Mouse (Mus musculus) hindbrain, embryonic 12.5 days (tissue): ENCODE measurements around the gene Pin1. TPM values are rescaled to one million over a fixed set of nuclear protein-coding genes. Genes with fewer than 3 reads are reported as not detected.
"Not testable (repeated sequence)": the region's sequence is repeated elsewhere in the genome, so short reads cannot be mapped to it uniquely, and the experiment has no call there.

Experiments
- ATAC-seq: fragments of 200-750 bp; cut with Nextera tagmentation; 2 replicates; pipeline ENCODE4 v1.8.0; 2017; ENCODE audit warnings: moderate TSS enrichment; ENCODE audit not compliant: low FRiP score
- H3K27ac ChIP-seq: fragments of 300-500 bp; sonication (generic); 2 replicates; pipeline ENCODE4 v1.5.1; 2016; ENCODE audit warnings: mild to moderate bottlenecking
- H3K27me3 ChIP-seq: fragments of 300-500 bp; sonication (generic); 2 replicates; pipeline ENCODE4 v1.6.1; 2016; ENCODE audit warnings: mild to moderate bottlenecking
- H3K36me3 ChIP-seq: fragments of 300-500 bp; sonication (generic); 2 replicates; pipeline ENCODE4 v1.6.1; 2016; ENCODE audit warnings: mild to moderate bottlenecking
- H3K4me1 ChIP-seq: fragments of 300-500 bp; sonication (generic); 2 replicates; pipeline ENCODE4 v1.6.1; 2016
- H3K4me2 ChIP-seq: fragments of 300-500 bp; sonication (generic); replicated peaks from 2 replicates; pipeline ENCODE4 v1.6.1; 2016; ENCODE audit warnings: mild to moderate bottlenecking
- H3K4me3 ChIP-seq: fragments of 300-500 bp; sonication (generic); 2 replicates; pipeline ENCODE4 v1.5.1; 2016; ENCODE audit warnings: mild to moderate bottlenecking
- H3K9ac ChIP-seq: fragments of 300-500 bp; sonication (generic); 2 replicates; pipeline ENCODE4 v1.6.1; 2016; ENCODE audit warnings: mild to moderate bottlenecking, moderate library complexity
- H3K9me3 ChIP-seq: fragments of 300-500 bp; sonication (generic); replicated peaks from 2 replicates; pipeline ENCODE4 v1.6.1; 2016; ENCODE audit warnings: mild to moderate bottlenecking
- WGBS: fragments of 180-500 bp; shearing (Covaris S2); methylation state at CpG from one replicate; pipeline ENCODE4 v1.1.7; 2016; 5-methylcytosine and 5-hydroxymethylcytosine counted together
- polyA plus RNA-seq: library from polyadenylated mRNA; unstranded; fragments of >200 nt; fragmentation: Nextera tagmentation; extraction: Ambion mirVana; gene quantifications from 2 replicates; pipeline ENCODE4 v1.2.1, GENCODE M21; 2016

Gene Pin1
- polyA plus RNA-seq, 1 experiment from 2014 or later, result 49.4 TPM

GRCm38 (mm10) chr9:20689913-20690312, 38.0 kb downstream of the Pin1 start:
- H3K4me3 ChIP-seq, result no peak overlapping the region
- H3K4me1 ChIP-seq, result peaks cover 24% of the 10 kb centered on the region
- H3K4me2 ChIP-seq, result peak overlapping the region; percentile 9; the same call in 1 of the 2 replicates
- ATAC-seq, result peak; percentile 83
- 3% methylated on average over 4 of the region's 4 CpGs for WGBS
- peak overlapping the region; percentile 73 for H3K27ac ChIP-seq
- no peaks in the 10 kb centered on the region for H3K27me3 ChIP-seq
- no peaks in the 10 kb centered on the region for H3K9me3 ChIP-seq
- no peaks in the 10 kb centered on the region for H3K36me3 ChIP-seq
- H3K9ac ChIP-seq, result no peak overlapping the region; the same call in 1 of the 2 replicates

- not testable (repeated sequence) for ATAC-seq, H3K4me3 ChIP-seq, H3K36me3 ChIP-seq, H3K9ac ChIP-seq, H3K4me2 ChIP-seq, H3K27me3 ChIP-seq, H3K9me3 ChIP-seq
- WGBS, result 81% methylated on average over 2 of the region's 2 CpGs
- Histone ChIP-seq H3K4me1 (peaks cover 29% of the 10 kb centered on the region), H3K27ac (peak overlapping the region; percentile 73)
Observed at GRCm38 (mm10) chr9:20690449-20690848, 38.6 kb downstream of the Pin1 start.

GRCm38 (mm10) chr9:20692863-20693262, 41.0 kb downstream of the Pin1 start:
- H3K9ac ChIP-seq, result no peak overlapping the region
- peaks cover 51% of the 10 kb centered on the region for H3K4me1 ChIP-seq
- no peaks in the 10 kb centered on the region for H3K9me3 ChIP-seq
- H3K4me2 ChIP-seq, result no peak overlapping the region
- no peak overlapping the region for H3K27ac ChIP-seq
- H3K36me3 ChIP-seq, result no peaks in the 10 kb centered on the region
- no peak overlapping the region for H3K4me3 ChIP-seq
- no peak for ATAC-seq
- H3K27me3 ChIP-seq, result no peaks in the 10 kb centered on the region
- WGBS, result 92% methylated on average over 3 of the region's 3 CpGs

GRCm38 (mm10) chr9:20694721-20695235, 42.9 kb downstream of the Pin1 start:
- H3K36me3 ChIP-seq, result no peaks in the 10 kb centered on the region
- no peaks in the 10 kb centered on the region for H3K27me3 ChIP-seq
- H3K4me3 ChIP-seq, result peak overlapping the region; percentile 26
- H3K9ac ChIP-seq, result peak overlapping the region; percentile 47
- peak overlapping the region; percentile 62; the same call in 1 of the 2 replicates for H3K27ac ChIP-seq
- 3% methylated on average over 25 of the region's 25 CpGs for WGBS
- H3K4me1 ChIP-seq, result peaks cover 51% of the 10 kb centered on the region
- peak overlapping the region; percentile 55 for H3K4me2 ChIP-seq
- H3K9me3 ChIP-seq, result no peaks in the 10 kb centered on the region
- no peak for ATAC-seq

- 56% methylated on average over 5 of the region's 5 CpGs for WGBS
- no peak overlapping the region for H3K9ac ChIP-seq
- H3K4me2 ChIP-seq, result no peak overlapping the region
- H3K9me3 ChIP-seq, result no peaks in the 10 kb centered on the region
- no peaks in the 10 kb centered on the region for H3K36me3 ChIP-seq
- H3K27me3 ChIP-seq, result no peaks in the 10 kb centered on the region
- no peak overlapping the region for H3K4me3 ChIP-seq
- ATAC-seq, result no peak
- H3K27ac ChIP-seq, result peak overlapping the region; percentile 81
- peaks cover 46% of the 10 kb centered on the region for H3K4me1 ChIP-seq
Observed at GRCm38 (mm10) chr9:20696107-20696712, 44.3 kb downstream of the Pin1 start.

GRCm38 (mm10) chr9:20697466-20697865, 45.6 kb downstream of the Pin1 start:
- ATAC-seq, result peak; percentile 86
- Histone ChIP-seq H3K4me3 (no peak overlapping the region), H3K4me1 (peaks cover 44% of the 10 kb centered on the region), H3K9ac (no peak overlapping the region), H3K36me3 (no peaks in the 10 kb centered on the region), H3K4me2 (no peak overlapping the region), H3K9me3 (no peaks in the 10 kb centered on the region), H3K27ac (peak overlapping the region; percentile 81), H3K27me3 (no peaks in the 10 kb centered on the region)
- WGBS, result 13% methylated on average over 8 of the region's 8 CpGs

- Histone ChIP-seq H3K4me3 (no peak overlapping the region), H3K36me3 (no peaks in the 10 kb centered on the region), H3K4me2 (no peak overlapping the region), H3K9ac (no peak overlapping the region), H3K27ac (peak overlapping the region; percentile 78), H3K9me3 (no peaks in the 10 kb centered on the region), H3K4me1 (peaks cover 17% of the 10 kb centered on the region), H3K27me3 (no peaks in the 10 kb centered on the region)
- WGBS, result 30% methylated on average over 8 of the region's 8 CpGs
- peak; percentile 79 for ATAC-seq
Observed at GRCm38 (mm10) chr9:20703832-20704380, 52.0 kb downstream of the Pin1 start.

GRCm38 (mm10) chr9:20705420-20705819, 53.5 kb downstream of the Pin1 start:
- peaks cover 17% of the 10 kb centered on the region for H3K4me1 ChIP-seq
- H3K27ac ChIP-seq, result no peak overlapping the region
- H3K4me3 ChIP-seq, result no peak overlapping the region
- H3K36me3 ChIP-seq, result no peaks in the 10 kb centered on the region
- ATAC-seq, result no peak
- no peaks in the 10 kb centered on the region for H3K27me3 ChIP-seq
- no peak overlapping the region for H3K4me2 ChIP-seq
- peak overlapping the region; percentile 3; the same call in 1 of the 2 replicates for H3K9ac ChIP-seq
- no peaks in the 10 kb centered on the region for H3K9me3 ChIP-seq

- H3K36me3 ChIP-seq, result no peaks in the 10 kb centered on the region
- WGBS, result 48% methylated on average over 4 of the region's 4 CpGs
- no peak for ATAC-seq
- no peak overlapping the region for H3K4me3 ChIP-seq
- peaks cover 17% of the 10 kb centered on the region for H3K4me1 ChIP-seq
- no peak overlapping the region for H3K27ac ChIP-seq
- H3K9ac ChIP-seq, result no peak overlapping the region
- H3K27me3 ChIP-seq, result no peaks in the 10 kb centered on the region
- no peak overlapping the region for H3K4me2 ChIP-seq
- no peaks in the 10 kb centered on the region for H3K9me3 ChIP-seq
Observed at GRCm38 (mm10) chr9:20705981-20706380, 54.1 kb downstream of the Pin1 start.

GRCm38 (mm10) chr9:20710471-20710870, 58.6 kb downstream of the Pin1 start:
- no peak overlapping the region for H3K4me3 ChIP-seq
- peaks cover 19% of the 10 kb centered on the region for H3K4me1 ChIP-seq
- no peak overlapping the region for H3K27ac ChIP-seq
- no peaks in the 10 kb centered on the region for H3K27me3 ChIP-seq
- H3K9me3 ChIP-seq, result no peaks in the 10 kb centered on the region
- 87% methylated on average over 3 of the region's 3 CpGs for WGBS
- no peak overlapping the region for H3K4me2 ChIP-seq
- no peak for ATAC-seq
- H3K36me3 ChIP-seq, result no peaks in the 10 kb centered on the region
- no peak overlapping the region for H3K9ac ChIP-seq

GRCm38 (mm10) chr9:20712934-20713477, 61.1 kb downstream of the Pin1 start:
- peaks cover 19% of the 10 kb centered on the region for H3K4me1 ChIP-seq
- H3K9me3 ChIP-seq, result no peaks in the 10 kb centered on the region
- no peaks in the 10 kb centered on the region for H3K27me3 ChIP-seq
- WGBS, result 57% methylated on average over 5 of the region's 5 CpGs
- peak overlapping the region; percentile 21; the same call in 1 of the 2 replicates for H3K4me2 ChIP-seq
- H3K4me3 ChIP-seq, result no peak overlapping the region
- peak overlapping the region; percentile 23; the same call in 1 of the 2 replicates for H3K9ac ChIP-seq
- H3K36me3 ChIP-seq, result no peaks in the 10 kb centered on the region
- H3K27ac ChIP-seq, result peak overlapping the region; percentile 85
- peak; percentile 67 for ATAC-seq

GRCm38 (mm10) chr9:20713478-20713987, 61.6 kb downstream of the Pin1 start:
- Histone ChIP-seq H3K4me3 (no peak overlapping the region), H3K36me3 (no peaks in the 10 kb centered on the region), H3K9ac (peak overlapping the region; percentile 23; the same call in 1 of the 2 replicates), H3K4me2 (peak overlapping the region; percentile 21; the same call in 1 of the 2 replicates), H3K27me3 (no peaks in the 10 kb centered on the region), H3K9me3 (no peaks in the 10 kb centered on the region), H3K27ac (peak overlapping the region; percentile 85), H3K4me1 (peaks cover 19% of the 10 kb centered on the region)
- WGBS, result 22% methylated on average over 10 of the region's 11 CpGs
- peak; percentile 91 for ATAC-seq
